Mouse (Mus musculus): ENCODE data around the gene Dnaaf2. TPM values are rescaled to one million over a fixed set of nuclear protein-coding genes. Genes with fewer than 3 reads are reported as not detected.
"Not testable (repeated sequence)": the region's sequence is repeated elsewhere in the genome, so short reads cannot be mapped to it uniquely, and the experiment has no call there.

The Dnaaf2 gene
- polyA plus RNA-seq, 1 experiment from 2014 or later: 12.1 TPM

DNA sequence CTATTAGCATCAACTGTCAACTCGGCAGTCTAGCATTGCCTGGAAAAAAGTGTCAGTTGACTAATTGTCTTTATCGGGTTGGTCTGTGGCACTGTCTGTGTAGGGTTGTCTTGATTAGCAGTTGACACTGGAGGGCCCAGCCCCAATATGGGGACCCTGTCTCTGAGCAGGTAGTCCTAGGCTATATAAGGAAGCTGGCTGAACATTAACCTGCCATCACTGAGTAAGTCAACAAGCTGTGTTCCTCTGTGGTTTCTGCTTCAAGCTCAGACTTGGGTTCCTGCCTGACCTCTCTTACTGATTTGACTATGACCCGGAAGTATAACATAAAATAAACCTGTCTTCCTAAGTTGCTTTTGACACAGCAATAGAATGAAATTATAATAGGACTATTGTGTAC is 22.3 kb downstream of the Dnaaf2 start:
- Histone ChIP-seq H3K9ac (no peak overlapping the region), H3K9me3 (no peaks in the 10 kb centered on the region), H3K27me3 (replicated peaks) (no peaks in the 10 kb centered on the region), H3K4me3 (no peak overlapping the region), H3K36me3 (peaks cover 7% of the 10 kb centered on the region; the same call in 1 of the 2 replicates), H3K27ac (no peak overlapping the region), H3K4me2 (replicated peaks) (no peak overlapping the region), H3K4me1 (no peaks in the 10 kb centered on the region)
- no peak for ATAC-seq (ENCODE audit: low FRiP score, low read depth)
- 93% methylated on average over 3 of the region's 3 CpGs for WGBS

DNA sequence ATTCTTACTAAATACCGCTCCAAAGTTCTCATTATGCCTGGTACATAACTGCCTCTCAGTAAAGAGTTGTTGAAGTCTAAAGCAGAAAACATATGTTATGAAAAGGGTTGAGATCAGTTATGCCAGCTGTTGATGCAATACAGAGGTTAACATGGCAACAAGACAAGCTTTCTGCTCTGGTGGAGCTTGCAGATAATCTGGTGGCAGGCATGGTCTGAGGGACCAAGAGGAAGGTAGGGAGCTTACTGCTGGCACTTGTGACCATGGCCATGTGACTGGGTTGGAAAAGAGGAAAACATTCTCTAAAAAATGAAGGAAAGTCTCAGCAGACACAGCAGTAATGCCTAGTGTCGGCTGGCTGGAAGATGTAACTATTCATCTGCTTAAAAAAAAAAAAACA is 26.9 kb downstream of the Dnaaf2 start:
- Histone ChIP-seq H3K4me3 (no peak overlapping the region), H3K9ac (no peak overlapping the region), H3K9me3 (no peaks in the 10 kb centered on the region), H3K27ac (no peak overlapping the region), H3K4me1 (peaks cover 14% of the 10 kb centered on the region), H3K4me2 (replicated peaks) (no peak overlapping the region), H3K36me3 (peaks cover 3% of the 10 kb centered on the region; the same call in 1 of the 2 replicates), H3K27me3 (replicated peaks) (no peaks in the 10 kb centered on the region)
- WGBS: 98% methylated on average over 2 of the region's 2 CpGs
- ATAC-seq (ENCODE audit: low FRiP score, low read depth): no peak

DNA sequence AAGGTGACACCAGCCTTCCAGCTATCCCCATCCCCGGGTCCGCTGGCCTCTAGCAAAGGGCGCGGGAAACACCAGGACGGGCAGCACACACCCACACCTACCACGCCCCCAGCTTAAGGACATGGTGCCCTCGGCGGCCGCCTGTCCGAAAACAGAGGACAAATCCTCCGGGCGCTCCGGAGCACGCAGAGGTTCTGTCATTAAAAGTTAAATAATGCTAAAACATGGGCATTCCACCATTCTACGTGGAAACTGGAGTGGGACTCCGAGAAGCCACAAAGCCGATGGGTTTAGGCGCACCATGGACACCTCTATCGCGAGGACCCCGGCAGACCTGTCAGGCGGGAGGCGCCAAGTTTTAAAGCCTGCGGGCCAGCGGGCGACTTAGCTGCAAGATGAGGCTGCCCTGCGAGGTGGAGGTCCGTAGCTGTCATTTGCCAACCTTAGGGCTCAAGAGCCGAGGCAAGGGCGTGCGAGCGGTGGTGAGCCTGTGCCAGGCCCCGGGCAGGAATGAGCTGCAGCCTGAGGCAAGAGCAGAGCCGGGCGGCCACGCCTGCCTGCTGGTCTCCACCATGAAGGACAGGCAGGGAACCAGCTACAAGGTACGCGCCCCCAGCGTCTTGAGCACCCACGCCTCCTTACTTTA is 29.6 kb downstream of the Dnaaf2 start, which contains the start of gene Lrr1:
TSS of gene Lrr1 (plus strand) at position 354 of the 646 bp plus-strand sequence.
- Histone ChIP-seq H3K9me3 (no peaks in the 10 kb centered on the region), H3K4me3 (peak within 1 kb of the TSS; percentile 72), H3K4me1 (peaks cover 14% of the 10 kb centered on the region), H3K27ac (no peak within 1 kb of the TSS; the same call in 1 of the 2 replicates), H3K4me2 (replicated peaks) (peak within 1 kb of the TSS; percentile 96), H3K36me3 (no peaks in the 10 kb centered on the region), H3K9ac (peak within 1 kb of the TSS; percentile 75), H3K27me3 (replicated peaks) (no peaks in the 10 kb centered on the region)
- ATAC-seq (ENCODE audit: low FRiP score, low read depth): peak; percentile 95
- under 1% methylated on average over 40 of the region's 40 CpGs for WGBS

DNA sequence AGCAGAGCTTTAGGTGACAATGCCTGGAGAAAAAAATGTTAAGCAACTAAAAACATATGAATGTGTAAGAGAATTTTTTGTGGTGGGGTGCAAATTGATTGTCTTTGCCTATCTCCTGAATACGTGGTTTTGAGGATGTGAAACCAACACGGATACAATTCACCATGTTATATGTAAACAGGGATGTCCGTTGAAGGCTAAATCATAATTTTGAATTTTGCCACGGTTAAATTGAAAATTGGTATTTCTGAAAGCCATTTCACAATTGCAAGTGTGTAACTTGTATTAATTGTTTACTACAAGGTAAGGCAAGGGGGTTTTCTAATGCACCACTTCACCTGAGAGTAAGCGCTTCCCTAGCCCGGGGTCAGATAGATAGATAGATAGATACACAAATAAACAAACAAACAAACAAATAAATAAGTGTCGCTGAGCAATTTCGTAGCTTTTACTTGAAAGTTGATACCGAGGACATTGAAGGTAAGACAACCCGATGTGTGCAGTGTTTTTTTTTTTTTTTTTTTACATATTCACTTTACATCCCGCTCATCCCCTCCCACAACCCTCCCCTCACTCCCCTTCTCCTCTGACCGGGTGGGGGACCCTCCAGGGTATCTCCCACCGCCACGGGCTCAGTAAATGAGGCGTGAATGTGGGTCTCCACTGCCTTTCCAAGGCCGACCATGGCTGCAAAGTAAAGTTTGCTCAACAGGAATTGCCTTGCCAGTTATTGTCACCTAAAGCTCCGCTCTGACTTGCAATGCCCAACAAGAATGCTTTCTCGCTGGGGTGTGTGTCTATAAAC is 30.4 kb downstream of the Dnaaf2 start:
- Histone ChIP-seq H3K4me1 (peaks cover 14% of the 10 kb centered on the region), H3K9me3 (no peaks in the 10 kb centered on the region), H3K27me3 (replicated peaks) (no peaks in the 10 kb centered on the region), H3K4me3 (peak overlapping the region; percentile 72), H3K36me3 (no peaks in the 10 kb centered on the region), H3K27ac (no peak overlapping the region), H3K9ac (peak overlapping the region; percentile 75), H3K4me2 (replicated peaks) (peak overlapping the region; percentile 96)
- WGBS: 9% methylated on average over 18 of the region's 18 CpGs
- peak; percentile 63 for ATAC-seq (ENCODE audit: low FRiP score, low read depth)

DNA sequence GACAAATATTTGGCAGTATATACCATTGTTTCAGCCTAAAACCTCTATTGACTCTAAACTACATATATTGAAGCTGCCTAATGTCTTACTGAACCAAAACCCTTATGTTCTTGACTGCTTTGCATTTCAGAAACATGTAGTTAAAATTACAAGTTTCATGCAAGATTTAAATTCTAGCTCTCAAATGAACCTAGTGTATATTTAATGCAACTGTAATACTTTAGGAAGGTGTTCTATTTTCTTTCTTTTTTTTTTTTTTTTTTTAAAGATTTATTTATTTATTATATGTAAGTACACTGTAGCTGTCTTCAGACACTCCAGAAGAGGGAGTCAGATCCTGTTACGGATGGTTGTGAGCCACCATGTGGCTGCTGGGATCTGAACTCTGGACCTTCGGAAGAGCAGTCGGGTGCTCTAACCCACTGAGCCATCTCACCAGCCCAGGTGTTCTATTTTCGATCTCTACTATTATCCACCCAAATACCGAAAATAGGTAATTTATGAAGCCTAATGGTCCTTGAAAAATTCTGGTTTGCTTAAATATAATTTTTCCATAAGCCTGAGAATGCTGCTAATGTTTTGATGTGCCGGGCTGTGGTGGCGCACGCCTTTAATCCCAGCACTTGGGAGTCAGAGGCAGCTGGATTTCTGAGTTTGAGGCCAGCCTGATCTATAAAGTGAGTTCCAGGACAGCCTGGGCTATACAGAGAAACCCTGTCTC is 31.2 kb downstream of the Dnaaf2 start:
- WGBS: 66% methylated on average over 8 of the region's 8 CpGs
- H3K36me3 ChIP-seq; H3K27ac ChIP-seq; H3K4me3 ChIP-seq; H3K9me3 ChIP-seq; H3K27me3 ChIP-seq (replicated peaks); H3K9ac ChIP-seq; ATAC-seq (ENCODE audit: low FRiP score, low read depth): not testable (repeated sequence)
- peak overlapping the region; percentile 96; the same call in 1 of the 2 replicates for H3K4me2 ChIP-seq (replicated peaks)
- peaks cover 14% of the 10 kb centered on the region for H3K4me1 ChIP-seq

DNA sequence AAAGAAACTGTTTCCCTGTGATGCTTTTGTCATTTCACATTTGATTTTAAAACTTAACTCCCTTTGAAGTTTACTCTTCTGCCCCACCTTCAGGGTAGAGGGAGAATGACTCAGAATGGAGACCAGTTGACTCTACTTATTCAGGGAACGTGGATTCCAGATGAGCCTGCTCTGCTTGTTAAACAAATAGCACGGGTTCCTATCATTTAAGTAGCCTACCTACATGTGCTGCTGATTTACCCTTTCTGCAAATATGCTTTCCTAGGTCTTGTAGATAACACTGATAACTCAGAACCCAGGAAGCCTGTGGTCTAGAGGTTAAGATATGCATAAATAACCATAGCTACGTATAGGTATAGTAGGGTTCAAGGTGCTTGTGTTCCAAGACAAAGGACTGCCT is 33.3 kb downstream of the Dnaaf2 start:
- Histone ChIP-seq H3K9me3 (no peaks in the 10 kb centered on the region), H3K9ac (no peak overlapping the region), H3K4me1 (peaks cover 13% of the 10 kb centered on the region), H3K4me2 (replicated peaks) (no peak overlapping the region), H3K36me3 (no peaks in the 10 kb centered on the region), H3K27ac (no peak overlapping the region), H3K27me3 (replicated peaks) (no peaks in the 10 kb centered on the region), H3K4me3 (no peak overlapping the region)
- ATAC-seq (ENCODE audit: low FRiP score, low read depth): no peak
- 60% methylated on average over 3 of the region's 3 CpGs for WGBS

DNA sequence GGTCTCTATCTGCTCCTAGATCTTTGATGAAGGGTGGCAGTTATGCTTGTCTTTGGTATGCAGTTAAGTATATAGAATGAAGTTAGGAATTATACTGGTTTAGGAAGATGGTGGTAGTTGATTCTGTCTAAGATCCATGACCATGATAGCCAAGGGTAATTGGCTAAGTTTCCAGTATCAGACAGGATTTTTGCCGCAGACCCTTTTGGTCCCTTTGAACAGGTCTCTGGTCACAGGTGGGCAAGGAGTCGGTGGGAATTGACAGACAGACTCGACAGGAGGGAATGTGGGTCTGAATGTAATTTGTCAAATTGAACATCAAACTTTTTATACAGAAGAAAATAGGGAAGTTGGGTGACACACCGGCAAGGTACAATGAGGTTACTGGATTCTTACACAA is 34.6 kb downstream of the Dnaaf2 start:
- H3K9me3 ChIP-seq; H3K27me3 ChIP-seq (replicated peaks); ATAC-seq (ENCODE audit: low FRiP score, low read depth); H3K4me3 ChIP-seq; H3K4me1 ChIP-seq; H3K4me2 ChIP-seq (replicated peaks); H3K27ac ChIP-seq; H3K9ac ChIP-seq; H3K36me3 ChIP-seq: not testable (repeated sequence)
- WGBS: 85% methylated on average over 4 of the region's 4 CpGs

DNA sequence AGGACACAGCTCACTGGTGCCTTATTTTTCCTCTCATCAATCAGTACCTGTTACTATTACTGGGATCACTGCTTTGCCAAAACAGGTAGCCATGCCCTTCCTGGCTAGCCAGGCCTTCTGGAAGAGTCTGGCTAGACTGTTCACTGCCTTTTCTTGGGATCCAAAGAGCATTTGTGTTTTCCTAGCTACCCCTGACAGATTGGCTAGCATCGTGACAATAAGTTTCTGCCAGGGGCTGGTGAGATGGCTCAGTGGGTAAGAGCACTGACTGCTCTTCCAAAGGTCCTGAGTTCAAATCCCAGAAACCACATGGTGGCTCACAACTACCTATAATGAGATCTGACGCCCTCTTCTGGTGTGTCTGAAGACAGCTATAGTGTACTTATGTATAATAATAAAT is 37.6 kb downstream of the Dnaaf2 start:
- not testable (repeated sequence) for H3K4me3 ChIP-seq; H3K27me3 ChIP-seq (replicated peaks); H3K4me1 ChIP-seq; H3K27ac ChIP-seq; ATAC-seq (ENCODE audit: low FRiP score, low read depth); H3K9me3 ChIP-seq; H3K4me2 ChIP-seq (replicated peaks); H3K9ac ChIP-seq
- WGBS: 83% methylated on average over 2 of the region's 2 CpGs
- H3K36me3 ChIP-seq: peaks cover 17% of the 10 kb centered on the region

DNA sequence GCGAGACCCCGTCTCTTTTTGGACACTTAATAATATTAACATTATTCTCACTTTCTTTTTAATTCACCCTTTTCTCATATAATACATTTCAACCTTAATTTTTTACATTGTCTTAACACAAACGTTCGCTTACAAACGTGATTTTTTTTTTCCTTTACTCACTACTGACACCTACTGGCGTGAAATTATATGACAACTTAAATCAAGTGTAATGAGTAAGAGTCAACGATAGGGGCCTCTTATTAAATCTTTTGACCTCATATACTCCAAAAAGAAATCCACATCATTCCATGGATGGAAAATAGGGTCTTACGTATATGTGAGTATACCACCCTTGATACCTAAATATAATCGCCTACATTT is 38.7 kb downstream of the Dnaaf2 start:
- Histone ChIP-seq H3K36me3 (peaks cover 17% of the 10 kb centered on the region), H3K4me1 (peaks cover 5% of the 10 kb centered on the region), H3K4me3 (no peak overlapping the region), H3K27me3 (replicated peaks) (no peaks in the 10 kb centered on the region), H3K27ac (no peak overlapping the region), H3K4me2 (replicated peaks) (peak overlapping the region; percentile 24; the same call in 1 of the 2 replicates), H3K9me3 (no peaks in the 10 kb centered on the region), H3K9ac (no peak overlapping the region)
- 5% methylated on average over 9 of the region's 9 CpGs for WGBS
- 0 out of 2 replicates have a peak, but pooled peaks have one; percentile 4 for ATAC-seq (ENCODE audit: low FRiP score, low read depth)

DNA sequence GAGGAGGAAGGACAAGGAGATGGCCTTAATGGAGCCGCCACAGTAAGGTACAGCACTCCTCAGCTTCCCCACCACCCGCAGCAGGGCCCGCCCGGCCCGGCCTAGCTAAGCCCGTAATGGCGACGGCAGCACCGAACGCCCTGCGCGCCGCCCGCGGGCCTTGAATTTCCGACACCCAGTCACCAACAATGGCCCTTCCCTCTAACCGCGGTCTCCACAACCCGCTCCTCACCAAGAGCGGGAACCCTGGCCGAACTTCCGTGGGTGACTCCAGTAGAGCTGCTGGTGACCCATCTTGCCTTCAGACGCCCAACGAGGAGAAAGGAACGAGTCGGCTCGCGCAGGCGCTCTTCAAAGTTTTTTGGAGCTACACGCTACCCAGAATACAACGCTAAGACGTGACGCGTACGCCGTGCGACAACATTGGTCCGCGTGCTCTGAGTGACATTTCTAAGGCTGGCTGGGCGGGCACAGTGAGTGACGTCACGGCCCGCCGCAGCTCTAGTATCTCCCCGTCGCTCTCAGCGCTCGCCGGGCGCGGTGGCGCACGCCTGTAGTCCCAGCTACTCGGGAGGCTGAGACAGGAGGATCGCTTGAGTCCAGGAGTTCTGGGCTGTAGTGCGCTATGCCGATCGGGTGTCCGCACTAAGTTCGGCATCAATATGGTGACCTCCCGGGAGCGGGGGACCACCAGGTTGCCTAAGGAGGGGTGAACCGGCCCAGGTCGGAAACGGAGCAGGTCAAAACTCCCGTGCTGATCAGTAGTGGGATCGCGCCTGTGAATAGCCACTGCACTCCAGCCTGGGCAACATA is 39.3 kb downstream of the Dnaaf2 start, which contains the start of gene Rps29:
TSS of gene Rps29 (minus strand) at position 422 of the 813 bp plus-strand sequence.
- peak within 1 kb of the TSS; percentile 71 for H3K4me2 ChIP-seq (replicated peaks)
- H3K4me3 ChIP-seq: peak within 1 kb of the TSS; percentile 73
- not testable (repeated sequence) for H3K4me1 ChIP-seq; H3K27me3 ChIP-seq (replicated peaks); H3K9me3 ChIP-seq
- peak within 1 kb of the TSS; percentile 87 for H3K9ac ChIP-seq
- WGBS: under 1% methylated on average over 62 of the region's 68 CpGs
- H3K36me3 ChIP-seq: peaks cover 17% of the 10 kb centered on the region
- H3K27ac ChIP-seq: peak within 1 kb of the TSS; percentile 79; the same call in 1 of the 2 replicates
- peak; percentile 99 for ATAC-seq (ENCODE audit: low FRiP score, low read depth)

DNA sequence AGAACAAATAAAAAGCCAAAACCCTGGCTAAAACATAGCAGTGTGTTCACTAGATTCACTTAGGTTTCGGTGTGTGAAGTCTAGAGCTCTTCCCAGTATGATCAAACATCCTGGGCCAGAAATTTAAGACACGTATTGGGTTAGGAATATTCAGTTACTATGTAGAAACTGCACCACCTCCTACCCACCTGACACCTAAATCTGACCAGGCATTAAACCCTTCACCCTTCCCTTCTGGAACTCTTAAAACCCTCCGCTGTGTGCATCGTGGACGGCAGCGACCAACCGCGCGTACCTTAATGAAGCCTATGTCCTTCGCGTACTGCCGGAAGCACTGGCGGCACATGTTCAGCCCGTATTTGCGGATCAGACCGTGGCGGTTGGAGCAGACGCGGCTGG is 39.9 kb downstream of the Dnaaf2 start:
- Histone ChIP-seq H3K4me2 (replicated peaks) (peak overlapping the region; percentile 71), H3K4me1 (peaks cover 5% of the 10 kb centered on the region), H3K9ac (peak overlapping the region; percentile 87), H3K27ac (peak overlapping the region; percentile 79; the same call in 1 of the 2 replicates), H3K27me3 (replicated peaks) (no peaks in the 10 kb centered on the region), H3K9me3 (no peaks in the 10 kb centered on the region), H3K36me3 (peaks cover 17% of the 10 kb centered on the region), H3K4me3 (peak overlapping the region; percentile 73)
- 1% methylated on average over 19 of the region's 19 CpGs for WGBS
- ATAC-seq (ENCODE audit: low FRiP score, low read depth): no peak

All from neural tube, embryonic 12.5 days (tissue).